Mouse (Mus musculus): ENCODE measurements around the gene Slc17a1. TPM values are rescaled to one million over a fixed set of nuclear protein-coding genes. Genes with fewer than 3 reads are reported as not detected.

Slc17a1 gene
- polyA plus RNA-seq, 1 experiment from 2014 or later, result not detected

GRCm38 (mm10) chr13:23933421-23934210 is 66.1 kb downstream of the Slc17a1 start, which contains the start of gene Hist1h2ba:
Gene Hist1h2ba (minus strand): TSS chr13:23934156.
- no peaks in the 10 kb centered on the region for H3K27me3 ChIP-seq (replicated peaks; ENCODE audit: insufficient read depth, low read length)
- 90% methylated on average over 33 of the region's 39 CpGs for WGBS
- no peak for ATAC-seq
- DNase-seq (ENCODE audit: low spot score), result no peak
- H3K4me1 ChIP-seq (ENCODE audit: insufficient read depth, low read depth, low read length), result no peaks in the 10 kb centered on the region
- no peak within 1 kb of the TSS for H3K4me2 ChIP-seq (replicated peaks; ENCODE audit: low read depth, low read length)
- no peak within 1 kb of the TSS for H3K4me3 ChIP-seq (ENCODE audit: low read depth, low read length)
- H3K9ac ChIP-seq (replicated peaks; ENCODE audit: low read depth), result no peak within 1 kb of the TSS
- TF ChIP-seq EP300 (IDR thresholded peaks at IDR 0.05), result no peak
- no peak for TF ChIP-seq CTCF (IDR thresholded peaks at IDR 0.05)
- no peaks in the 10 kb centered on the region for H3K9me3 ChIP-seq (ENCODE audit: low read length)
- no peaks in the 10 kb centered on the region for H3K36me3 ChIP-seq (ENCODE audit: insufficient read depth, low read length)
- no peak within 1 kb of the TSS for H3K27ac ChIP-seq (ENCODE audit: low read length)

- 90% methylated on average over 10 of the region's 10 CpGs for WGBS
- no peaks in the 10 kb centered on the region for H3K9me3 ChIP-seq (ENCODE audit: low read length)
- TF ChIP-seq CTCF (IDR thresholded peaks at IDR 0.05), result no peak
- no peak for TF ChIP-seq EP300 (IDR thresholded peaks at IDR 0.05)
- H3K27me3 ChIP-seq (replicated peaks; ENCODE audit: insufficient read depth, low read length), result no peaks in the 10 kb centered on the region
- H3K36me3 ChIP-seq (ENCODE audit: insufficient read depth, low read length), result no peaks in the 10 kb centered on the region
- no peak within 1 kb of the TSS for H3K27ac ChIP-seq (ENCODE audit: low read length)
- no peak within 1 kb of the TSS for H3K4me2 ChIP-seq (replicated peaks; ENCODE audit: low read depth, low read length)
- no peak within 1 kb of the TSS for H3K4me3 ChIP-seq (ENCODE audit: low read depth, low read length)
- ATAC-seq (no peak), DNase-seq (ENCODE audit: low spot score) (no peak)
- H3K4me1 ChIP-seq (ENCODE audit: insufficient read depth, low read depth, low read length), result no peaks in the 10 kb centered on the region
- H3K9ac ChIP-seq (replicated peaks; ENCODE audit: low read depth), result no peak within 1 kb of the TSS
Measured at GRCm38 (mm10) chr13:23934211-23934520, 66.6 kb downstream of the Slc17a1 start, which contains the start of gene Hist1h2aa. Gene Hist1h2aa (plus strand): TSS chr13:23934462.

GRCm38 (mm10) chr13:23938699-23939098 is 71.1 kb downstream of the Slc17a1 start:
- 90% methylated on average over 1 of the region's 1 CpGs for WGBS
- Histone ChIP-seq H3K4me3 (ENCODE audit: low read depth, low read length) (no peak overlapping the region), H3K36me3 (ENCODE audit: insufficient read depth, low read length) (no peaks in the 10 kb centered on the region), H3K27ac (ENCODE audit: low read length) (no peak overlapping the region), H3K4me2 (replicated peaks; ENCODE audit: low read depth, low read length) (no peak overlapping the region), H3K9me3 (ENCODE audit: low read length) (no peaks in the 10 kb centered on the region), H3K9ac (replicated peaks; ENCODE audit: low read depth) (no peak overlapping the region), H3K27me3 (replicated peaks; ENCODE audit: insufficient read depth, low read length) (no peaks in the 10 kb centered on the region), H3K4me1 (ENCODE audit: insufficient read depth, low read depth, low read length) (no peaks in the 10 kb centered on the region)
- no peak for DNase-seq (ENCODE audit: low spot score)
- ATAC-seq, result no peak
- TF ChIP-seq CTCF (IDR thresholded peaks at IDR 0.05) (no peak), EP300 (IDR thresholded peaks at IDR 0.05) (no peak)

- Histone ChIP-seq H3K27me3 (replicated peaks; ENCODE audit: insufficient read depth, low read length) (no peaks in the 10 kb centered on the region), H3K9ac (replicated peaks; ENCODE audit: low read depth) (no peak overlapping the region), H3K4me1 (ENCODE audit: insufficient read depth, low read depth, low read length) (no peaks in the 10 kb centered on the region), H3K27ac (ENCODE audit: low read length) (no peak overlapping the region), H3K4me2 (replicated peaks; ENCODE audit: low read depth, low read length) (no peak overlapping the region), H3K9me3 (ENCODE audit: low read length) (no peaks in the 10 kb centered on the region), H3K4me3 (ENCODE audit: low read depth, low read length) (no peak overlapping the region), H3K36me3 (ENCODE audit: insufficient read depth, low read length) (no peaks in the 10 kb centered on the region)
- peak; percentile 78 for ATAC-seq
- TF ChIP-seq CTCF (IDR thresholded peaks at IDR 0.05) (no peak), EP300 (IDR thresholded peaks at IDR 0.05) (no peak)
- 55% methylated on average over 6 of the region's 6 CpGs for WGBS
- DNase-seq (ENCODE audit: low spot score), result peak; percentile 80
Measured at GRCm38 (mm10) chr13:23940291-23940690, 72.7 kb downstream of the Slc17a1 start.

- Histone ChIP-seq H3K36me3 (ENCODE audit: insufficient read depth, low read length) (no peaks in the 10 kb centered on the region), H3K4me1 (ENCODE audit: insufficient read depth, low read depth, low read length) (no peaks in the 10 kb centered on the region), H3K9me3 (ENCODE audit: low read length) (no peaks in the 10 kb centered on the region), H3K27ac (ENCODE audit: low read length) (no peak overlapping the region), H3K4me3 (ENCODE audit: low read depth, low read length) (no peak overlapping the region), H3K4me2 (replicated peaks; ENCODE audit: low read depth, low read length) (no peak overlapping the region), H3K9ac (replicated peaks; ENCODE audit: low read depth) (no peak overlapping the region), H3K27me3 (replicated peaks; ENCODE audit: insufficient read depth, low read length) (no peaks in the 10 kb centered on the region)
- TF ChIP-seq EP300 (IDR thresholded peaks at IDR 0.05), result no peak
- peak; percentile 39 for TF ChIP-seq CTCF (IDR thresholded peaks at IDR 0.05)
- peak; percentile 6 for DNase-seq (ENCODE audit: low spot score)
- ATAC-seq, result no peak
- WGBS, result 51% methylated on average over 2 of the region's 2 CpGs
Measured at GRCm38 (mm10) chr13:23942861-23943260, 75.3 kb downstream of the Slc17a1 start.

Small RNAs within 50 kb of the gene (microRNA-seq; reads per million reads assigned to microRNA genes)
- not detected for gene Gm44344

Other genes starting within 250 kb of the Slc17a1 start
- gene Hist1h2be, start 246.6 kb upstream of the Slc17a1 start, polyA plus RNA-seq (2015; fragmentation: Nextera tagmentation; extraction: Ambion mirVana), result 0.44 and 0.86 TPM in 2 replicates
- 7.8 and 9.9 TPM in 2 replicates for gene Hist1h1e, start 245.2 kb upstream of the Slc17a1 start, polyA plus RNA-seq (2015; fragmentation: Nextera tagmentation; extraction: Ambion mirVana)
- 0.32 and 0.54 TPM in 2 replicates for gene Hist1h2ac, start 183.8 kb upstream of the Slc17a1 start, polyA plus RNA-seq (2015; fragmentation: Nextera tagmentation; extraction: Ambion mirVana)
- gene Hist1h2bc, start 183.6 kb upstream of the Slc17a1 start, polyA plus RNA-seq (2015; fragmentation: Nextera tagmentation; extraction: Ambion mirVana), result 67.5 and 69.5 TPM in 2 replicates
- gene Hist1h1t, start 171.9 kb upstream of the Slc17a1 start, polyA plus RNA-seq (2015; fragmentation: Nextera tagmentation; extraction: Ambion mirVana), result 0.13 TPM in 1 of 2 replicates, not detected in the other
- 3.7 and 3.9 TPM in 2 replicates for gene Hist1h4c, start 169.3 kb upstream of the Slc17a1 start, polyA plus RNA-seq (2015; fragmentation: Nextera tagmentation; extraction: Ambion mirVana)
- gene Hfe, start 156.9 kb upstream of the Slc17a1 start, polyA plus RNA-seq (2015; fragmentation: Nextera tagmentation; extraction: Ambion mirVana), result 25.3 and 26.3 TPM in 2 replicates
- gene Hist1h1c, start 128.9 kb upstream of the Slc17a1 start, polyA plus RNA-seq (2015; fragmentation: Nextera tagmentation; extraction: Ambion mirVana), result 38.9 and 43.3 TPM in 2 replicates
- gene Hist1h3c, start 122.1 kb upstream of the Slc17a1 start, polyA plus RNA-seq (2015; fragmentation: Nextera tagmentation; extraction: Ambion mirVana), result 0.27 TPM in 1 of 2 replicates, not detected in the other
- gene Hist1h2bb, start 121.0 kb upstream of the Slc17a1 start, polyA plus RNA-seq (2015; fragmentation: Nextera tagmentation; extraction: Ambion mirVana), result 0.99 TPM in 1 of 2 replicates, not detected in the other
- gene Hist1h2ab, start 116.6 kb upstream of the Slc17a1 start, polyA plus RNA-seq (2015; fragmentation: Nextera tagmentation; extraction: Ambion mirVana), result 5.3 and 6.1 TPM in 2 replicates
- gene Hist1h3b, start 115.5 kb upstream of the Slc17a1 start, polyA plus RNA-seq (2015; fragmentation: Nextera tagmentation; extraction: Ambion mirVana), result 2.6 and 3.0 TPM in 2 replicates
- gene Hist1h4b, start 110.7 kb upstream of the Slc17a1 start, polyA plus RNA-seq (2015; fragmentation: Nextera tagmentation; extraction: Ambion mirVana), result 0.57 and 0.73 TPM in 2 replicates
- 0.26 and 0.38 TPM in 2 replicates for gene Hist1h4a, start 106.5 kb upstream of the Slc17a1 start, polyA plus RNA-seq (2015; fragmentation: Nextera tagmentation; extraction: Ambion mirVana)
- gene Hist1h3a, start 105.4 kb upstream of the Slc17a1 start, polyA plus RNA-seq (2015; fragmentation: Nextera tagmentation; extraction: Ambion mirVana), result 1.4 and 1.7 TPM in 2 replicates
- gene Hist1h1a, start 104.1 kb upstream of the Slc17a1 start, polyA plus RNA-seq (2015; fragmentation: Nextera tagmentation; extraction: Ambion mirVana), result 0.33 and 0.64 TPM in 2 replicates
- gene Trim38, start 97.8 kb upstream of the Slc17a1 start, polyA plus RNA-seq (2015; fragmentation: Nextera tagmentation; extraction: Ambion mirVana), result not detected in 2 replicates
- gene Slc17a2, start 60.8 kb upstream of the Slc17a1 start, polyA plus RNA-seq (2015; fragmentation: Nextera tagmentation; extraction: Ambion mirVana), result 1.4 and 3.4 TPM in 2 replicates
- not detected in 2 replicates for gene Slc17a3, start 28.3 kb upstream of the Slc17a1 start, polyA plus RNA-seq (2015; fragmentation: Nextera tagmentation; extraction: Ambion mirVana)
- not detected in 2 replicates for gene Slc17a4, start 47.3 kb downstream of the Slc17a1 start, polyA plus RNA-seq (2015; fragmentation: Nextera tagmentation; extraction: Ambion mirVana)
- not detected in 2 replicates for gene Hist1h2ba, start 66.4 kb downstream of the Slc17a1 start, polyA plus RNA-seq (2015; fragmentation: Nextera tagmentation; extraction: Ambion mirVana)
- gene Hist1h2aa, start 66.7 kb downstream of the Slc17a1 start, polyA plus RNA-seq (2015; fragmentation: Nextera tagmentation; extraction: Ambion mirVana), result not detected in 2 replicates
- not detected in 2 replicates for gene Scgn, start 123.5 kb downstream of the Slc17a1 start, polyA plus RNA-seq (2015; fragmentation: Nextera tagmentation; extraction: Ambion mirVana)